In genomic region chr17:30522406-30523078, GRCm38 (mm10) we compare ENCODE assay signal across 25 mouse cellular contexts. TPM values are rescaled to one million over a fixed set of nuclear protein-coding genes. Genes with fewer than 3 reads are reported as not detected.
DNase-seq lines count a peak whose midpoint lies in the region; ATAC-seq and TF ChIP-seq lines count a peak whose summit lies in the region.
"Had no signal": no experiment of that assay in that cellular context is flagged by ENCODE, and none has a peak within 500 bp of the region (broad histone marks: within the 10 kb centered on the region; RNA-seq: fewer than 3 reads in every experiment).

No protein-coding gene starts in this region.

- TF ChIP-seq CTCF in layer of hippocampus, adult 2 months (conservative IDR thresholded peaks at IDR 0.05) = 0 out of 2 replicates have a peak, but pooled peaks have one; percentile 10

- no peak for DNase-seq in layer of hippocampus, adult 2 months (ENCODE audit: low spot score in 2 of 2)
- no peak for DNase-seq in layer of hippocampus, postnatal 10 days (ENCODE audit: low spot score in 2 of 2)
- peak; percentile 13 for DNase-seq in CD4-positive helper T cell, adult 2 months (ENCODE audit: low read depth, low spot score)
- no peak for DNase-seq in adipocyte (ENCODE audit: low spot score)
- DNase-seq in adrenal gland, adult 8-10 months = no peak
- DNase-seq in adrenal gland, postnatal 25 days = no peak
- DNase-seq: adrenal gland, postnatal 36 days; cerebellum, adult 18-20 months; embryo, embryonic 11 days; gastrocnemius, postnatal 10 days; kidney, adult 9 months; kidney, postnatal 10 days; lung, postnatal 4 days; thymus, postnatal 4 days had no signal

- ATAC-seq in activated CD4-positive, CD25-positive, alpha-beta regulatory T cell, adult 4 months = peak; percentile 32
- ATAC-seq: forebrain, embryonic 16.5 days; hindbrain, postnatal 0 days; intestine, postnatal 0 days had no signal

- H3K4me3 ChIP-seq in layer of hippocampus, adult 2 months = no peak overlapping the region
- H3K4me3 ChIP-seq: embryonic facial prominence, embryonic 13.5 days; forebrain, embryonic 10.5 days; left cerebral cortex, adult 2 months; limb, embryonic 13.5 days; lung, embryonic 15.5 days; midbrain, embryonic 12.5 days; neural tube, embryonic 13.5 days had no signal

- H3K27ac ChIP-seq in layer of hippocampus, adult 2 months = peak overlapping the region; percentile 84; the same call in 1 of the 2 replicates
- H3K27ac ChIP-seq: embryonic facial prominence, embryonic 13.5 days; forebrain, embryonic 10.5 days; hindbrain, postnatal 0 days; limb, embryonic 13.5 days; lung, embryonic 15.5 days; midbrain, embryonic 12.5 days; neural tube, embryonic 13.5 days had no signal

RNA-seq across cellular contexts. Expression of gene Btbd9, which starts 53.7 kb away (rescaled TPM):
- total RNA-seq in layer of hippocampus, adult 2 months (2021) = 100 to 1,000 TPM; 168 to 187 TPM
- total RNA-seq in layer of hippocampus, postnatal 10 days (2021) = 100 to 1,000 TPM; 104 to 109 TPM
- polyA plus RNA-seq in activated CD4-positive, CD25-positive, alpha-beta regulatory T cell, adult 4 months (2017; shearing (Covaris generic)) = 10 to 100 TPM; 51.2 to 51.6 TPM
- total RNA-seq in adrenal gland, adult 8-10 months (2022) = 10 to 100 TPM; 40.1 to 61.6 (median 48.3) TPM
- 40.1 and 41.3 TPM in 2 replicates for total RNA-seq in adrenal gland, postnatal 25 days (2021)
